Mouse (Mus musculus): ENCODE data around the gene Fstl4. TPM values are rescaled to one million over a fixed set of nuclear protein-coding genes. Genes with fewer than 3 reads are reported as not detected.
A peak's percentile ranks its signal among the peaks of the same experiment; 100 is the strongest.

Gene Fstl4
- total and polyA plus RNA-seq, 3 experiments, result 1.5 to 4.0 (median 3.0) TPM

- TF ChIP-seq CTCF (IDR thresholded peaks at IDR 0.05) (no peak), EP300 (IDR thresholded peaks at IDR 0.05; ENCODE audit: insufficient read depth, low read depth, low read length) (no peak)
- DNase-seq, result no peak
- Histone ChIP-seq H3K4me3 (no peak overlapping the region), H3K36me3 (ENCODE audit: control insufficient read depth, insufficient read depth, low read length) (no peaks in the 10 kb centered on the region), H3K27me3 (ENCODE audit: control insufficient read depth, insufficient read depth, low read length) (no peaks in the 10 kb centered on the region), H3K79me2 (replicated peaks; ENCODE audit: control insufficient read depth, insufficient read depth, low read length) (no peaks in the 10 kb centered on the region), H3K9ac (ENCODE audit: low read depth, low read length) (no peak overlapping the region), H3K27ac (no peak overlapping the region), H3K4me1 (ENCODE audit: control insufficient read depth, insufficient read depth, low read length) (no peaks in the 10 kb centered on the region)
- intact Hi-C loops (cut with DNase I), result no loop called here
- 76% methylated on average over 4 of the region's 4 CpGs for WGBS
These were observed 125.1 kb downstream of the Fstl4 start for GRCm38 (mm10) chr11:52889527-52889926.

GRCm38 (mm10) chr11:52890156-52890555 is 125.7 kb downstream of the Fstl4 start:
- Histone ChIP-seq H3K4me1 (ENCODE audit: control insufficient read depth, insufficient read depth, low read length) (no peaks in the 10 kb centered on the region), H3K27me3 (ENCODE audit: control insufficient read depth, insufficient read depth, low read length) (no peaks in the 10 kb centered on the region), H3K27ac (no peak overlapping the region), H3K9ac (ENCODE audit: low read depth, low read length) (no peak overlapping the region), H3K36me3 (ENCODE audit: control insufficient read depth, insufficient read depth, low read length) (no peaks in the 10 kb centered on the region), H3K4me3 (no peak overlapping the region), H3K79me2 (replicated peaks; ENCODE audit: control insufficient read depth, insufficient read depth, low read length) (no peaks in the 10 kb centered on the region)
- 69% methylated on average over 7 of the region's 7 CpGs for WGBS
- no peak for DNase-seq
- TF ChIP-seq POLR2A (IDR thresholded peaks at IDR 0.05; ENCODE audit: insufficient read depth, low read depth, low read length), result no peak
- TF ChIP-seq EP300 (IDR thresholded peaks at IDR 0.05; ENCODE audit: insufficient read depth, low read depth, low read length), result no peak
- TF ChIP-seq CTCF (IDR thresholded peaks at IDR 0.05), result no peak
- intact Hi-C loops (cut with DNase I), result no loop called here

DNA sequence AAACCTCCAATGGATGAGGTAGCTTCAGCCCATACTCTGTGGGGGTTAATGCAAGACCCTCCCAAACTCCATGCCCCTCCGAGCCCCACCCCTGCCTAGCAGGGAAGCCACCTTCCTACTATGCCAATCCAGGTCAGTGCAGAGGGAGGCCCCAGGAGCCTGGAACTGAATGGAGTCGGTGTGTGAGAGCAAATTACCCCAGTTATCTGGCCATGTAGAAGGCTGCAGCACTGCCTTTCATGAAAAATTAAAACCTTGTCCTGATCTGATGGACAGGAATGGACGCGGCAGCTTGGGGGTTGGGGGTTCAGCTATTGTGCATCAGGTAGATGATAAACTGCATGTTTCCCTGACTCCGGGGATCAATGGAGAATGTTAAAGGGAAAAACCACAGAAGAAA is 139.7 kb downstream of the Fstl4 start:
- no peak overlapping the region for H3K9ac ChIP-seq (ENCODE audit: low read depth, low read length)
- H3K36me3 ChIP-seq (ENCODE audit: control insufficient read depth, insufficient read depth, low read length), result no peaks in the 10 kb centered on the region
- TF ChIP-seq EP300 (IDR thresholded peaks at IDR 0.05; ENCODE audit: insufficient read depth, low read depth, low read length), result no peak
- WGBS, result 86% methylated on average over 5 of the region's 5 CpGs
- no peak for DNase-seq
- no peak overlapping the region for H3K4me3 ChIP-seq
- H3K27me3 ChIP-seq (ENCODE audit: control insufficient read depth, insufficient read depth, low read length), result no peaks in the 10 kb centered on the region
- no peaks in the 10 kb centered on the region for H3K4me1 ChIP-seq (ENCODE audit: control insufficient read depth, insufficient read depth, low read length)
- intact Hi-C loops (cut with DNase I), result no loop called here
- H3K27ac ChIP-seq, result no peak overlapping the region
- no peaks in the 10 kb centered on the region for H3K79me2 ChIP-seq (replicated peaks; ENCODE audit: control insufficient read depth, insufficient read depth, low read length)

GRCm38 (mm10) chr11:52910788-52911187 is 146.4 kb downstream of the Fstl4 start:
- WGBS, result 28% methylated on average over 7 of the region's 7 CpGs
- H3K9ac ChIP-seq (ENCODE audit: low read depth, low read length), result no peak overlapping the region
- H3K27ac ChIP-seq, result no peak overlapping the region
- H3K36me3 ChIP-seq (ENCODE audit: control insufficient read depth, insufficient read depth, low read length), result no peaks in the 10 kb centered on the region
- no peak overlapping the region for H3K4me3 ChIP-seq
- TF ChIP-seq CTCF (IDR thresholded peaks at IDR 0.05), result peak; percentile 25; the same call in 1 of the 2 replicates
- TF ChIP-seq EP300 (IDR thresholded peaks at IDR 0.05; ENCODE audit: insufficient read depth, low read depth, low read length), result no peak
- TF ChIP-seq POLR2A (IDR thresholded peaks at IDR 0.05; ENCODE audit: insufficient read depth, low read depth, low read length), result no peak
- H3K79me2 ChIP-seq (replicated peaks; ENCODE audit: control insufficient read depth, insufficient read depth, low read length), result no peaks in the 10 kb centered on the region
- peak; percentile 4 to 20 for DNase-seq
- no peaks in the 10 kb centered on the region for H3K27me3 ChIP-seq (ENCODE audit: control insufficient read depth, insufficient read depth, low read length)
- intact Hi-C loops (cut with DNase I), result no loop called here
- no peaks in the 10 kb centered on the region for H3K4me1 ChIP-seq (ENCODE audit: control insufficient read depth, insufficient read depth, low read length)

DNA sequence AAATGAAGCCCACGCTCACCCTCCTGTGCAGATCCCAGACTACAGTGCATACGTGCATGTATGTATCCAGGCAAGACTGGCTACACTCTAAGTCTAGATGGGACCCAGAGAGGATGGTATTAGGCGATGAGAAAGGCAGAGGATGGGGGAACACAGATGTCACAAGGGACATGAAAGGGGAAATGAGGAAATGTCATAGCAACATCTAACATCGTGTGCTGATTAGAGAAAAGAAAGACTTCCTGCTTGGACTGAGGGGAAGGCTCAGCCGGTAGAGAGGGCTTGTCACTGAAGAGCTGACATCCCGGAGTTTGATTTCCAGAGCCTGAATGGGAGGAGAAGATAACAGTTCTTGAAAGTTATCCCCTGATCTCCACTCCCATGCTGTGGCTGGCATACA is 150.0 kb downstream of the Fstl4 start:
- no peak for DNase-seq
- no peaks in the 10 kb centered on the region for H3K4me1 ChIP-seq (ENCODE audit: control insufficient read depth, insufficient read depth, low read length)
- H3K36me3 ChIP-seq (ENCODE audit: control insufficient read depth, insufficient read depth, low read length), result no peaks in the 10 kb centered on the region
- WGBS, result 33% methylated on average over 6 of the region's 6 CpGs
- intact Hi-C loops (cut with DNase I), result no loop called here
- no peaks in the 10 kb centered on the region for H3K79me2 ChIP-seq (replicated peaks; ENCODE audit: control insufficient read depth, insufficient read depth, low read length)
- no peak overlapping the region for H3K4me3 ChIP-seq
- TF ChIP-seq EP300 (IDR thresholded peaks at IDR 0.05; ENCODE audit: insufficient read depth, low read depth, low read length) (no peak), CTCF (IDR thresholded peaks at IDR 0.05) (no peak), POLR2A (IDR thresholded peaks at IDR 0.05; ENCODE audit: insufficient read depth, low read depth, low read length) (no peak)
- no peaks in the 10 kb centered on the region for H3K27me3 ChIP-seq (ENCODE audit: control insufficient read depth, insufficient read depth, low read length)
- no peak overlapping the region for H3K27ac ChIP-seq
- H3K9ac ChIP-seq (ENCODE audit: low read depth, low read length), result no peak overlapping the region

DNA sequence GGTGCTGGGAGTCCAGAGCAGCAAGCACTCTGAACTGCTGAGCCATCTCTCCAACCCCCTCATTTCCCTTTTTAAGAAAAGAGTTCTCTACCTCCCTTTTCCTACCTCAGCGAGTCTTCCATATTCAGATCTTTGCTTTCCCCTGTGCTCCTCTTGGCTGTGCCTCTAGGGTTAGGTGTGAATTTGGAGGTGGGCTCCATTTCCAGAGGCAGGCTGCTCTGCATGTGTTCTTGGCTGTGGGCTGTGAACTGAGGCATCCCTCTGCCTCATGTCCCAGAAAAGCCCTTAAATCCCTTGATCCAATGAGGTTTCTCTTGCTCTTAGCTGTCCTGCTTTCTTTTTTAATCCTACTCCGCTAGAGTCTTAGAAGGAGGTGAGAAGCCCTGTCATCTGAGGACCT is 151.2 kb downstream of the Fstl4 start:
- H3K4me1 ChIP-seq (ENCODE audit: control insufficient read depth, insufficient read depth, low read length), result no peaks in the 10 kb centered on the region
- H3K4me3 ChIP-seq, result no peak overlapping the region
- H3K36me3 ChIP-seq (ENCODE audit: control insufficient read depth, insufficient read depth, low read length), result no peaks in the 10 kb centered on the region
- H3K79me2 ChIP-seq (replicated peaks; ENCODE audit: control insufficient read depth, insufficient read depth, low read length), result no peaks in the 10 kb centered on the region
- no peak overlapping the region for H3K27ac ChIP-seq
- no peak for DNase-seq
- TF ChIP-seq POLR2A (IDR thresholded peaks at IDR 0.05; ENCODE audit: insufficient read depth, low read depth, low read length) (no peak), CTCF (IDR thresholded peaks at IDR 0.05) (no peak), EP300 (IDR thresholded peaks at IDR 0.05; ENCODE audit: insufficient read depth, low read depth, low read length) (no peak)
- WGBS, result 86% methylated on average over 2 of the region's 2 CpGs
- no peak overlapping the region for H3K9ac ChIP-seq (ENCODE audit: low read depth, low read length)
- intact Hi-C loops (cut with DNase I), result no loop called here
- H3K27me3 ChIP-seq (ENCODE audit: control insufficient read depth, insufficient read depth, low read length), result no peaks in the 10 kb centered on the region
